Mouse (Mus musculus) MEL (cell line): ENCODE data around the gene H2-K1.

ENCODE experiments used
- CTCF ChIP-seq, 3 experiments: IDR thresholded peaks in 2 of 3; conservative IDR thresholded peaks in 1 of 3; 2 replicates each; pipeline ENCODE4 v1.5.1; 2011 to 2012; ENCODE audit warnings: low read length in 3 of 3, low read depth in 2 of 3, mild to moderate bottlenecking in 2 of 3, improper control_type of control experiment in 1 of 3, inconsistent platforms in 1 of 3, mixed read lengths in 1 of 3, moderate library complexity in 1 of 3; ENCODE audit not compliant: control insufficient read depth in 1 of 3, insufficient read depth in 1 of 3, poor library complexity in 1 of 3, severe bottlenecking in 1 of 3
- E2F4 ChIP-seq: IDR thresholded peaks from 2 replicates; pipeline ENCODE4 v1.6.1; 2011; ENCODE audit warnings: low read depth, low read length, improper control_type of control experiment, borderline replicate concordance
- ELF1 ChIP-seq: IDR thresholded peaks from 2 replicates; pipeline ENCODE4 v1.6.1; 2014; ENCODE audit warnings: low read depth, mild to moderate bottlenecking, inconsistent platforms, low read length, improper control_type of control experiment, moderate library complexity
- EP300 ChIP-seq, 2 experiments: IDR thresholded peaks; 2 replicates each; pipeline ENCODE4 v1.6.1; 2011; ENCODE audit warnings: improper control_type of control experiment in 2 of 2, low read length in 2 of 2, low read depth in 1 of 2, mild to moderate bottlenecking in 1 of 2
- MAX ChIP-seq: IDR thresholded peaks from 2 replicates; pipeline ENCODE4 v1.6.1; 2011; ENCODE audit warnings: low read length, improper control_type of control experiment
- NRF1 ChIP-seq: IDR thresholded peaks from 2 replicates; pipeline ENCODE4 v1.6.1; 2014; ENCODE audit warnings: low read depth, mild to moderate bottlenecking, inconsistent platforms, low read length, improper control_type of control experiment, moderate library complexity; ENCODE audit not compliant: poor library complexity, insufficient read depth, severe bottlenecking
- POLR2A ChIP-seq, 2 experiments: IDR thresholded peaks; 2 replicates each; pipeline ENCODE4 v1.6.1; 2011 to 2012; ENCODE audit warnings: low read length in 2 of 2, mild to moderate bottlenecking in 2 of 2, control low read depth in 1 of 2, improper control_type of control experiment in 1 of 2, low read depth in 1 of 2, moderate library complexity in 1 of 2; ENCODE audit not compliant: control insufficient read depth in 1 of 2, insufficient read depth in 1 of 2, poor library complexity in 1 of 2
- UBTF ChIP-seq: IDR thresholded peaks from 2 replicates; pipeline ENCODE4 v1.6.1; 2012; ENCODE audit warnings: low read depth, mild to moderate bottlenecking, inconsistent platforms, low read length, improper control_type of control experiment, moderate library complexity, borderline replicate concordance; ENCODE audit not compliant: insufficient read depth
- USF2 ChIP-seq, 2 experiments: IDR thresholded peaks; 2 replicates each; pipeline ENCODE4 v1.6.1; 2011 to 2012; ENCODE audit warnings: improper control_type of control experiment in 2 of 2, low read length in 2 of 2, borderline replicate concordance in 1 of 2, inconsistent platforms in 1 of 2, low read depth in 1 of 2, mild to moderate bottlenecking in 1 of 2; ENCODE audit not compliant: insufficient read depth in 1 of 2

- TF ChIP-seq CTCF (IDR thresholded peaks at IDR 0.05 in 2 of 3, conservative IDR thresholded peaks at IDR 0.05 in 1 of 3; ENCODE audit: control insufficient read depth in 1 of 3, insufficient read depth in 1 of 3, low read depth in 2 of 3, low read length in 3 of 3, poor library complexity in 1 of 3, severe bottlenecking in 1 of 3) (no peak), USF2 (IDR thresholded peaks at IDR 0.05; ENCODE audit: borderline replicate concordance in 1 of 2, insufficient read depth in 1 of 2, low read depth in 1 of 2, low read length in 2 of 2) (no peak), UBTF (no peak), ELF1 (no peak), NRF1 (no peak), EP300 (IDR thresholded peaks at IDR 0.05; ENCODE audit: low read depth in 1 of 2, low read length in 2 of 2) (no peak), MAX (no peak), POLR2A (IDR thresholded peaks at IDR 0.05; ENCODE audit: control insufficient read depth in 1 of 2, insufficient read depth in 1 of 2, low read depth in 1 of 2, low read length in 2 of 2, poor library complexity in 1 of 2) (no peak), E2F4 (no peak)
Observed at GRCm38 (mm10) chr17:33957493-33957892, 42.7 kb downstream of the H2-K1 start.
